Mouse (Mus musculus) heart, adult 11 months (tissue): ENCODE measurements around the gene Srebf2.

Source experiments
- DNase-seq: peaks from one replicate; pipeline ENCODE4 v3.0.0; 2022

Gene Srebf2

DNA sequence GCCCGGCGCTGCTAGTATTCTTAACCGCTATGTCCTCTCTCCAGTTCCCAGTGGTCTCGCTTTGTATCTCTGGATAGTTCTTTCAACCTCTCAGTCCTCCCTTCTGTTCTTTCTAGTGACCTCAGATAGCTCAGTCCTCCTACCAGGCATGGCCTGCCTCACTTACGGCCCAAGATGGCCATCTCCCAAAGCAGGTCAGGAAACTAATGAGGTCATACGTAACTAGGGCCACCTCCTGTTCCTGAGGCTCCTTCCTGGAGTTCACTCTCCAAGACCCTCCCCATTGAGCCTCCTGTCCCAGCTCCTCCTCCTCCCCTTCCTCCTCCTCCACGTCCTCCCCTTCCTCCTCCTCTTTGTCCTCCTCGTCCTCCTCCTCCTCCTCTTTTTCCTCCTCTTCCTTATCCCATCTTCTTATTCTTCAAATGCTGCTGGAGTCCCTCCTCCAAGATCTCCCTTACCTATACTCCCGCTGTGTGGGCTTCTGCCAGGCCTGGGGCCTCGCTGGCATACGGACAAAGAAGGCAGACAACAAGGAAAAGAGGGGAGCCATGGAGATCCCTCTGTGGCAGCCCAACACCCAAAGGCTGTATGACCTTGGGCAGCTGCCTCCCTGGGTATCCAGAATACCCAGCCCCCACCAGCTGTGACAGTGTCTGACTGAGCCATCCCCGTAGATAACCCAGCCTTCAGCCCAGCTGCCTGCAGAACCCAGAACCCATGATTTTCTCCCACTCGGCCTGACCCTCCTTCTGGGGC lies 62.5 kb downstream of the Srebf2 start:
- no peak for DNase-seq

- no peak for DNase-seq
These were observed 63.8 kb downstream of the Srebf2 start for GRCm38 (mm10) chr15:82210801-82211200.

- DNase-seq = no peak
These were observed 64.3 kb downstream of the Srebf2 start for GRCm38 (mm10) chr15:82211281-82211680.

DNA sequence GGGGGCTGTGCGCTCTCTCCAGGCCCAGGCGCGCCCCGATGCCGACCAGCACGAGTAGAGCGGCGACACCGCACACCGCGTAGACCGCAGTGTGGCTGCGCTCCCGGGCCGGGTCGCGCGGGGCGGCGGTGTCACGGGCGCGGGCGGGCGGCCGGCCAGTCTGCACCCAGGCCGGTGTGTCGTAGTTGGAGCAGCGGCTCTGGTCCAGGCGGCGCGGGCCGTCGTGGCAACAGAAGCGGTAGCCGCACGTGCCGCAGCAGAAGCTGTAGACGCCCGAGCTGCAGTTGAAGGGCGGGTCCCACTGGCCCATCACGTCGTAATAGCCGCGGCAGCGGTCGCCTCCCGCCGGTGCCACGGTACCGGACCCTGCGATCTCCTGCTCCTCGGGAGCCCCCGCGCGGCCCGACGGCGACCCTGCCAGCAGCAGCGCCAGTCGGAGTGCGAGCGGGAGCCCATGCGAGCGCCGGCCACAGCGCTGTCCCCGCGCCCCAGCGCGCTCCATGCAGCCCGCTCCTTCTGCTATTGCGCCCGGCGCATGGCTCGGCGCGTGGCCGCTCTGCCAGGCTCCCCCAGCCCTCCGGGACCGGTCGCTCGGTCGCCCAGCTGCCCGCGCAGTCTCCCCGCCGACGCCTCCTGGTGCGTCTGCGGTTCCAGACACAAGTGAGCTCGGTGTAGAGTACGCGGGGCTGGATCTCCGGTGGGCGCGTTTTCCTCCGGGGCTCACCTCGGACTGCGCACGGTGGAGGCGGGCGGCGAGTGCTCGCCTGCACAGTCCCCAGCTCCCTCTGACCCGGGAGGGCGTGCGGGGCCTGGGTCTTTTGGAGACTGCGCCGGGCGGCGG lies 65.2 kb downstream of the Srebf2 start:
- no peak for DNase-seq

- DNase-seq = no peak
These were observed 65.7 kb downstream of the Srebf2 start, which contains the start of gene Shisa8 for GRCm38 (mm10) chr15:82212752-82213063. Gene Shisa8, minus strand, starts transcription at chr15:82212815.

GRCm38 (mm10) chr15:82213222-82213621 lies 66.2 kb downstream of the Srebf2 start:
- no peak for DNase-seq

GRCm38 (mm10) chr15:82215332-82216046 lies 68.5 kb downstream of the Srebf2 start:
- DNase-seq = no peak

DNA sequence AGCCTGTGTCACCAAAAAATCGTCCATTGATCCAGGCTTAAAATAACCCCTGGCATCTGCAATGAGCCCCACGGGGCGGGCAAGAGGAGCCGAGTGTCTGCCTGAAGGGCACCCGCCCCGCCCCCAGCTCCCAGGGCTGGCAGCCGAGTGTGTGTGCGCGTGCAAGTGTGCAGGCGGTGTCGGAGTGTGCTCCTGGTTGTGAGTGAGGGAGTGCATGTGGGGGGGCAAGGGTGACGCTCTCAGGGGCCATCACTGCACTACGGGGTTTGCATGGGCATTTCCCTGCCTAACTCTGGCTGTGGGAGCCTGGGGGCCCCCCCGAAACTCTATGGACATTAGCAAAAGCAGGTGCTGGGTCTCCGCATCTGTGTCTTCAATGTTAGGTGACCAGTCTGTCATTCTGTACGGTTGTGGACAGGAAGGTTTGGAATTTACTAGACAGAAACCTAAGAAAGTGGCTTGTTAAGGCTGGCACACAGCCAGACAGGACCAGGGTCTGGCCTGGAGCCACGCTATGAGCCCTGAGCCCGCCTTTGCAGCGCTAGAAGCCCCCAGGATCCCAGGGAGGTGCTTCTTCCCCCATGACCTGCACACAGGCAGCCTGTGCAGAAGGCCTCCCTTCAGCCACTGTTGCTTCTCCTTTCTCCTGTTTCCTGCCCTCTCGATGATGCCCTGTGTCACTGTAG lies 69.3 kb downstream of the Srebf2 start:
- DNase-seq = peak; percentile 92

DNA sequence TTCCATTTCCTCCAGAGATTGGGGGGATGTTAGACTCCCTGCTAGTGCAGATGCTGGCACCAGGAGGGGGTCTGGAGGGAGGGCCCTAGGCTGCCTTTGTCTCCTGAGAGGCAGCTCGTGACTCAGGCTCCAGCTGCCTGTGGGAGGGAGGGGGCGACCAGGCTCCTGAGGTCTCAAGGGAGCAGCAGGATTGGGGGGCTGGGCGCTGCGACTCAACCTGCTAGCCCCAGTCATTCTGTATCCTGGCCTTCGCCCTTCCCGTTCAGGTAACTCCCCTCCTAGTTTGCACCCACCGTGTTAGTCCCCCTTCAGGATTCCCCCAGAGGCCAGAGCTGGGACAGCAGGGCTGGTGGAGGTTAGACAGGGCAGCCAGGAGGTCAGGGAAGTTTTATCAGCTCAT lies 70.1 kb downstream of the Srebf2 start:
- DNase-seq = no peak

DNA sequence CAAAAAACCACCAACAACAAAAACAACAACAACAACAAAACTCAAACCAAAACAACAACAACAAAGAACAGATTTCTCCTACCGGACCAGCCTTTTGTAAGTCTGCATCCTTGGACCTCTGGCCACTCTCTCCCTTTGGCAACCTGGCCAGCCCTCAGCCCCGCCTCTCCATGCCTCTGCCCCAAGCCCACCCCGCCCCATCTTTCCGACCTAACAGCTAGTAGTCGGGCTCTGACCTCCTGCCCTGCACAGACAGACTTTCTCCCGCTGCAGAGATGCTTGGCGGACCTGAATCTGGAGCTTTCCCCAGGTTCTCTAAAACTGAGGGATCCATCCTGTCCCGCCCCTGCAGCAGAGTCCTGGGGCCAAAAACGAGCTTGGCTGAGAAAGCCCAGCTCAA lies 71.0 kb downstream of the Srebf2 start:
- DNase-seq = no peak

- DNase-seq = peak; percentile 93
These were observed 72.0 kb downstream of the Srebf2 start for GRCm38 (mm10) chr15:82218778-82219666.

GRCm38 (mm10) chr15:82220003-82220675 lies 73.2 kb downstream of the Srebf2 start:
- DNase-seq = no peak

DNA sequence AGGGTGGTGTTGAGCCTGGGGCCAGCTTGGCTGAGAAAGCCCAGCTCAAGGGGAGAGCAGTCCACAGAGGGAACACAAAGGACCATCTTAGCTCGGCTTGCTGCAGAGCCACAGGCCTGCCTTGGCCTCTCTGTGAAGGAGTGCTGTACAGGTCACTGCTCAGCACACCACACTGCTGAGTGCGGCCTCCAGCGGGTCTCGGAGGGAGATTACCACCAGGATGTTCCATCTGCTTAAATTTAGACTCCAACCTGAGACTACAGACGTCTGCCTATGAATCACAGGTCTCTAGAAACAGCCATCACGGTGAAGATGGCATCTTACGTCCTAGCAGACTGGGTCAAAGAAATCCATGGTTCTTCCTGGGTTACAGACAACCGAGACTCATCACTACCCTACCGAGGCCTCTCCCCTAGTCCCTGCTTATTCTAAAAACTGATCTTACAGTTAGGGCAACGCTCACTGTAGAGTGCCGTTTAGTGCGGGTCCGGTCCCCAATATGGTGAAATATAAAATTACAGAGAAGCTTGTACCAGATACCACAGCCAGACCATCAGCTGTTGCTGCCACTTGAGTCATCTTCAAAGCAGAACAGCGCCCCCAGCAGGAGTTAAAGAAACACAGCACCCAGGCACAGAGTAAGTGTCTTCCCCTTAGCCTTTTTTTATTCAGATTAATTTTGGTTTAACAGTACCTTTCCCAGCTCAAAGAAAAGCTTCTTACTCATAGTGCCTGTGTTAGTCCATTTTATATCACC lies 74.3 kb downstream of the Srebf2 start:
- no peak for DNase-seq

DNA sequence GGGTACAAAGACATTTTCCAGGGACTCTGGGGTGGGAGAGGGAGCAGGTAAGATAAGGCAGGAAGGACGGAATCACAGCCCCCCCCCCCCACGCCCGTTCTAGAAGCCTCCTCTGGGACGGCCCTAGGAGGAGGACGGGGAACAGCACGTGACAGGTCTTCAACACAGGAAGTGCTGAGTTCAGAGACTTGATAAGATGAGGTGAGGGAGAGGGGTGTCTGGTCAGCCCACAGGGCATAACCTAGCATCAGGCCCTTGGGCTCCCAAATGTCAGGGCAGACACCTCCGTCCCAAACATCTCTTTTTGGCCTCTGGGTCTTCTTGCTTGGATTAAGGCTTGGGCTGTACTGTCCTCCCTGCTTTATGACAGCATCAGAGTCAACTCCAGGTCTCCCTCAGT lies 76.3 kb downstream of the Srebf2 start:
- DNase-seq = no peak

DNA sequence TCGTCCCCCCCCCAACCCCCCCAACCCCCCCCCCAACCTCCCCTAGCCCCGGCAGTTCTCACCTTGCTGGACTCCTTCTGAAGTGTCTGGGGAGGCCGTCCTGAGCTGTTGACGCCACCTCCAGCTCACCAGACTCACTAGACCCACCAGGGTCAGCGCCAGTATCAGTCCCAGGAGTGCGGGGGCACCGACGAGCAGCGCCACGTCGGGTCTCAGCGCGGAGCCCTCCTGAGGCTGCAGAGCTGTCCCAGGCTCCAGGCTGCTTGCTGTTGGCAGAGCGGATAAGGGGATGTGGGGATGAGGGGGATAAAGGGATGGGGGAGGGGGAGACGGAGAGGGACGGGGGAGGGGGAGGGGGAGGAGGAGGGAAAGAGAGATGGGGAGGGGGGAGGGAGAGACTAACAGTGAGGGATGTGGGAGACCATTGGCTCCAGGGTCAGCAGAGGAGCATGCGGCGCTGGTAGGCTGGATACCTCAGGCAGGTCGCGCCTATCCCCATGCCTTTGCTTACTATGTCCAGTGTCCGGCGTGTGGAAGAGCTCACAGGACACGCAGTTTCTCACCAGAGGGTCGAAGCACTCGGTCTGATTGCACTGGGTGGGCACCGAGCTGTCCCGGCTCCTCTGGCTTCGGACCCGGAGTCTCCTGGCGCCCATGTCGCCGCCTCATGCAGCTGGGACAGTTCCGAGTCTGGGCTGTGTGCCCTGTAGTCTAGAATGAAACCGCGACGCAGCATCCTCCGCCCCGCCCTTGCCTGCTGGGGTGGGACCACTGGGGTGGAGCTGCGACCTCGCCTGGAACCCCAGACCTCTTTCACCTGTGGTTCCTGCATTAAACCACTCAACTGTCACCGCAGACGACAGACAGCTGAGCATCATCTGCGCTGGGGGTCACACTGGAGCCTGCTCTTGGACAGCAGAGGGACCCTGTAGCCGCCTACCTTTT lies 76.9 kb downstream of the Srebf2 start, which contains the start of gene Tnfrsf13c:
Gene Tnfrsf13c, minus strand, starts transcription at position 713 of the 945 bp plus-strand sequence.
- DNase-seq = peak; percentile 94

- no peak for DNase-seq
These were observed 77.7 kb downstream of the Srebf2 start for GRCm38 (mm10) chr15:82224602-82225215.

- no peak for DNase-seq
These were observed 78.8 kb downstream of the Srebf2 start for GRCm38 (mm10) chr15:82225769-82226168.

- no peak for DNase-seq
These were observed 82.6 kb downstream of the Srebf2 start for GRCm38 (mm10) chr15:82229542-82230045.
